Mouse (Mus musculus) heart, adult 9 months (tissue): ENCODE data around the gene Smyd5.
A peak's percentile ranks its signal among the peaks of the same experiment; 100 is the strongest.
"Not testable (repeated sequence)": the region's sequence is repeated elsewhere in the genome, so short reads cannot be mapped to it uniquely, and the experiment has no call there.

Experiments
- DNase-seq, 2 experiments: peaks; one replicate each; pipeline ENCODE4 v3.0.0; 2022; ENCODE audit warnings: low spot score in 2 of 2

Gene Smyd5

GRCm38 (mm10) chr6:85447351-85447750 is 15.6 kb downstream of the Smyd5 start:
- no peak for DNase-seq

- not testable (repeated sequence) for DNase-seq
These were observed 18.4 kb downstream of the Smyd5 start for GRCm38 (mm10) chr6:85450140-85450539.

DNA sequence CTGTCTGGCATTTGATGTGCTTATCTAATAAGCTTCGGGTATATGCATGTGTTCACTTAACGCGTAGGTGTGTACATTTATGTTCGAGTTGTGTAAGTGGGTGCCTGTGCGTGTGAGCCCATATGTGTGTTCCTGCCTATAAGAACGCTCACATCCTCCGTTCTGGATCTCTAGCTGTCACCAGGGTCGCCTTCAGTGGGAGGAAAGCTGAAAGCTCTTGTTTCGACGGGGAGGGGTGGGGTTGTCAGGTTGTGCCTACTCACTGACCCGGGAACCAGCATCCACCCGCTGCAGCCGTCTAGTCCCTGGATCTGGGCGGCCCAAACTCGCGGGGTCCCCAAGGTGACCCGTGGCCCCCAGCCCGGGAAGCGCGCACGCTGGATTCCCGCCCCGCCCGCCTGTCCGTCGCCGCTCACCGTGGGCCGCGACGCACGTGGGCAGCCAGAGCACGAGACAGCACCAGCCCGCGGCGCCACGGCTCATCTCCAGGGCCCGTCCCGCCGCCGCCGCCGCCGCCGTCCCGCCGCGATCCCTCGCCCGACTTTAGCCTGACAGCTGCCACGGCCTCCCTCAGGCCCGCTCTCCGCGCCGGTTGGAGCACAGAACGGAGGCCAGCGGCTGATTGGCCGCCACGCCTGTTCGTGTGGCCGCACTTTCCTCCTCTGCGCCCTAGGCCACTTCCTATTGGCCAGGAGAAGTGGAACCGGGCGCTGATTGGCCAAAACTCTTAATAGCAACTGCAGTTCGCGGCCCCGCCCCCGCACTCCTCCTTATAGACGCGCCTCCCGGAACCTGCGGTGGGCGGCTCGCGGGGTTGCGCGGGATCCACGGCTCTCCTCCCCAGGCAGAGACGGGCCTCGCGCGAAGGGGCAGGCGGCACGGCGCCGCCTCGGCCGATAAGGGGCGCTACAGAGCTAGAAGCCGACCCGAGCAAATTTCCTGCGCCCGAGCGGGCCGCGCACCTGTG is 19.2 kb downstream of the Smyd5 start, which contains the start of gene Cct7:
Cct7 (plus strand) TSS at position 818 of the 967 bp plus-strand sequence.
- peak; percentile 99 for DNase-seq

GRCm38 (mm10) chr6:85451664-85452410 is 20.0 kb downstream of the Smyd5 start, which contains the start of gene Pradc1:
Gene Pradc1 (minus strand): TSS chr6:85451970.
- DNase-seq, result peak; percentile 98 to 99

DNA sequence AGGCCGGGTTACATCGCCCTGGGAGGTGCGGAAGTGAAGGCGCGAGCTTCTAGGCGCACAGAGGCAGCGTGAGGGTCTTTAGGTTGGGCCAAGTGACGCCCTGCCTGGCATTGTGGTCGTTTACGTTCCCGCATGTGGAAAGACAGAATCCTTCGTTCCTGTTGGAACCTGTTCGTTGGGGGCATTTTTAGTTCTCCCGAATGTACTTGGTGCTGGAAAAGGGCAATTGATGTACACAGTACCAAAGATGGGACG is 20.5 kb downstream of the Smyd5 start:
- DNase-seq, result no peak

DNA sequence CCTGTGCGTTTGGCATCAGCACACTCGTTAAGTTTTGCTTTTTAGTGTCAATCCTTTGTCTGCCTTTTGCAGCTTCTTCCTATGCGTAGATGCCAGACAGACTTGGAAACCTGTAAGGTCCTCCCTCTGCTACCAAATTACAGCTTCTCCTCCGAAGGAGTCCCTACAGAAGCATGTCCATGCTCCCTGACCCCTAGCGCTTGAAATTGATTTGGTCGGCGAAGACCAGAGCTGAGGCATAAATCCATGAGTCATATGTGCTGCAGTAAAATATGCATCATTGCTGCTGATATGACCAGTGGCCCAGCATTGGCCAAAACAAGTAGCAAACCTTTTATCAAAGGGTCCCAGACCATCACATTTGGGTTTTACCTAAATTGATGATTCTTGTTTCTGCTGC is 21.0 kb downstream of the Smyd5 start:
- DNase-seq, result no peak

- no peak for DNase-seq
These were observed 27.8 kb downstream of the Smyd5 start for GRCm38 (mm10) chr6:85459621-85460020.

DNA sequence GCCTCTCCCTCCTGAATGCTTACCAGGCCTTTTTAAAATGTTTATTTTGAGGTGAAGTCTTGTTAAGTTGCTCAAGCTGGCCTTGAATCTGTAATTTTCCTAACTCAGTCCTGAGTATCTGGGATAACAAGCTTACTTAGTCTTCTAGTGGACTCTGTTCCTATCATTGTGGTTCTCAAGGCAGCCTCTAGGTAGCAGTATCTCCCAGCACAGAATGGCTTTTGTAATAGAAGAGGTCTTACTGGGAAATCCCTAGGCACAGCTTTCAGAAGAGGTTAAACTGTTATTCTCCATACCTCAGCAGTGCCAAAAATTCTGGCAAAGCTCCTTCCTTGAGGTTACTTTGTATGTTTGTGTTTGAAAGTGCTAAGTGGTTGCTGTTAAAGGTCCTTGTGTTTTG is 33.6 kb downstream of the Smyd5 start:
- DNase-seq, result no peak

- no peak for DNase-seq
These were observed 38.1 kb downstream of the Smyd5 start for GRCm38 (mm10) chr6:85469660-85470430.

GRCm38 (mm10) chr6:85471962-85472361 is 40.2 kb downstream of the Smyd5 start:
- no peak for DNase-seq

- no peak for DNase-seq
These were observed 40.8 kb downstream of the Smyd5 start for GRCm38 (mm10) chr6:85472542-85472941.

DNA sequence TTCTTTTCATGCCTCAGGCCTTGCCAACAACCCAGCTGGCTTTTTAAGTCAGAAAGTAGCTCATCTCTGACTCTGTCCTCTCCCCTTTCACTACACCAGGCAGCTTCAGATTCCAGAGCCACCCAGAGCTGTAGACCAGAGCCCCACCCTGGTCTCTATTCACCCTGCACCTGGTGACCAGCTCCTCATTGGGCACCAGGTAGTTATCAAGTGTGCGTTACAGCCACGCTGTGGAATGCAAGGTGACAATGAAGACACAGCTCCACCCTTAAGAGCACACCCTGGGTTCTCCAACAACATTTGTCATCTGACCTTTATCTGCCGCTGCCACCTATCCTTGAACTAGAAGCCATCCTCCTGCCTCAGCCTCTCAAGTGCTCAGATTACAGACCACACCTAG is 43.8 kb downstream of the Smyd5 start:
- no peak for DNase-seq

- DNase-seq, result no peak
These were observed 45.7 kb downstream of the Smyd5 start for GRCm38 (mm10) chr6:85477366-85477917.

GRCm38 (mm10) chr6:85478416-85478815 is 46.6 kb downstream of the Smyd5 start:
- no peak for DNase-seq

GRCm38 (mm10) chr6:85479979-85480378 is 48.2 kb downstream of the Smyd5 start:
- no peak for DNase-seq

DNA sequence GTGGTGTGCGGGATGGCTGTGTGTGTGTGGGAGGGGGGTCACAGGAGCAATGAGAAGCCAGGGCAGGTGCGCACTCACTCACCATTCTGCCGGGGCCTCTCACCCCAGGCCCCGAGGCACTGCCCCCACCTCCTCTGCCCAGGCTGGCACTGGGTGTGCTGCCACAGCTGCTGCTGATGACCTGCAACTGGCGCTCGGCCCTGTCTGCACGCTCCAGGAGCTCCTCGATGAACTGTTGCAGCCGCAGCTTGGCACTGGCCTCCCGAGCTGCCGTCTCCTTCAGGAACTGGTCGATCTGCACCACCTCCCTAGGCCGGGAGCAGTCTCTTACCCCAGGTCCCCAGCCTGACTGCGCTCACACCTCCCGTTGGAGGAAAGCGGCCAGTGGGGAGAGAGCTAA is 48.9 kb downstream of the Smyd5 start:
- DNase-seq, result no peak

GRCm38 (mm10) chr6:85483843-85484721 is 52.3 kb downstream of the Smyd5 start:
- DNase-seq, result no peak

DNA sequence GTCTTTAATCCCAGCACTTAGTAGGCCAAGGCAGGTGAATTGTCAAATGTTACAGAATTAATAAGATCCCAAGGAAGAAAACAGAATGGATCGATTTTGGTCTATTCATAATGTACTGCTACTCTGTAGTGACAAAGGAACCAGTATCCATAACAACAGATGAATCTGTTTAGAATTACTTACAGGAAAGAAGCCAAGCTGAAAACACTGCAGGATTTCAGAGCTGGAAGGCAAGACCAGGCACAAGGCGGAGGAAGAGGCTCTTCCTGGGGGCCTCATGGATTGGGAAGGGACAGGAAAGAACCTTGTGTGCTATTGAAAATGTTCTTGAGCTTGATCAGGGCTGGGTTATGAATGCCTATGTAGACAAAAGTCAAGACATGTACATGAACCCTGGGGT is 53.9 kb downstream of the Smyd5 start:
- no peak for DNase-seq

DNA sequence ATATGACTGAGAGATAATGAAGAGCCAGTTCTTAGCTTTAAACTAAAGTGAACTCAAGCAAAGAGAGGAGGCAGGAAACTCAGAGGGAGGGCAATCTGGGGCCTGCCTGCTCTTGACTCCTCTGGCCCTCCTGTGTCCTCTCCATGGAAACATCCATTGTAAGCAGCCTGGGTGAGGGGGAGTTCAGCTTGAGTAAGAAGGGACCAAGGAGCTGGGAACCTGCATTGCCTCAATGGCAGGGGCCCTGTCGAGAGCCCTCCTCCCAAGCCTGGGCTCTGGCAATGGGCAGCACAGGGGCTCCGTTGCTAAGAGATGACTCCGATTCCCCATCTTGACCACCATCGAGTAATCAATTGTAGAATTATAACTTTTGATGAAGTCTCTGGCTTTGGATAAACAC is 56.7 kb downstream of the Smyd5 start:
- DNase-seq, result no peak

DNA sequence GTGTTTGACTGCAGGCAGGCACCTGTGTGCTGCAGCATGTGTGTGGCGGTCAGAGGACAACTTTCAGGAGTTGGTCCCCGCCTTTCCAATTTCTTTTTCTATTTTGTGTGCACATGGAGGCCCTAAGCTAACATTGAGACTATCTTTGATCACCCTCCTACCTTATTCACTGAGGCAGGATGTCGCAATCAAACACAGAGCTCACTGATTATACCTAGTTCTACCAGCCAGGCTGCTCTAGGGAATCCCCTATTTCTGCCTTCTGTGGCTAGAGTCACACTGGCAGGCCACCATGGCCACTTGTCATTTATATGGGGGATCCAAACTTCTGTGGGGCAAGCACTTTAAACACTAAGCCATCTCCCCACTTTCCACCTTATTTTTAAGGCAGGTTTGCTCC is 57.9 kb downstream of the Smyd5 start:
- DNase-seq, result no peak

- DNase-seq, result no peak
These were observed 58.5 kb downstream of the Smyd5 start for GRCm38 (mm10) chr6:85490252-85490651.
